Mouse (Mus musculus) small intestine, adult 2 months (tissue): Measurements from ENCODE around the gene Itpkb. TPM values are rescaled to one million over a fixed set of nuclear protein-coding genes. Genes with fewer than 3 reads are reported as not detected.
A peak's percentile ranks its signal among the peaks of the same experiment; 100 is the strongest.

Source experiments
- H3K27ac ChIP-seq: fragments of 200-500 bp; 2 replicates; pipeline ENCODE4 v1.5.1; 2012; ENCODE audit warnings: low read depth, low read length, control low read depth, inconsistent platforms; ENCODE audit not compliant: insufficient read depth
- H3K27me3 ChIP-seq: fragments of 200-500 bp; 2 replicates; pipeline ENCODE4 v1.6.1; 2012; ENCODE audit warnings: mild to moderate bottlenecking, moderate library complexity, low read length, inconsistent platforms; ENCODE audit not compliant: control insufficient read depth, insufficient read depth
- H3K36me3 ChIP-seq: fragments of 200-500 bp; 2 replicates; pipeline ENCODE4 v1.6.1; 2012; ENCODE audit warnings: mild to moderate bottlenecking, low read length, control low read depth, inconsistent platforms; ENCODE audit not compliant: control insufficient read depth, insufficient read depth
- H3K4me1 ChIP-seq: fragments of 200-500 bp; 2 replicates; pipeline ENCODE4 v1.6.1; 2012; ENCODE audit warnings: low read length, inconsistent platforms, mixed read lengths; ENCODE audit not compliant: control insufficient read depth, insufficient read depth, insufficient read length
- H3K4me3 ChIP-seq: fragments of 200-500 bp; 2 replicates; pipeline ENCODE4 v1.5.1; 2012; ENCODE audit warnings: low read depth, mild to moderate bottlenecking, control low read depth, inconsistent platforms, low read length, moderate library complexity
- CTCF ChIP-seq: fragments of 200-500 bp; IDR thresholded peaks from 2 replicates; pipeline ENCODE4 v1.5.1; 2012; ENCODE audit warnings: low read depth, mild to moderate bottlenecking, control low read depth, inconsistent platforms, low read length, moderate library complexity, mixed read lengths; ENCODE audit not compliant: insufficient replicate concordance, insufficient read length; ENCODE audit errors: extremely low read depth
- POLR2A ChIP-seq: fragments of 200-500 bp; IDR thresholded peaks from 2 replicates; pipeline ENCODE4 v1.6.1; 2012; ENCODE audit warnings: low read depth, mild to moderate bottlenecking, control low read depth, inconsistent platforms, low read length, moderate library complexity
- WGBS: fragments of 180-500 bp; shearing (Covaris S2); methylation state at CpG from one replicate; pipeline ENCODE4 v1.1.7; 2018; 5-methylcytosine and 5-hydroxymethylcytosine counted together
- polyA plus RNA-seq: library from polyadenylated mRNA; depleted of rRNA; stranded (reverse); fragments of >200 nt; gene quantifications from 2 replicates; pipeline ENCODE4 v1.2.3, GENCODE M21; 2012

Itpkb gene
- polyA plus RNA-seq, 1 experiment: 6.0 TPM

DNA sequence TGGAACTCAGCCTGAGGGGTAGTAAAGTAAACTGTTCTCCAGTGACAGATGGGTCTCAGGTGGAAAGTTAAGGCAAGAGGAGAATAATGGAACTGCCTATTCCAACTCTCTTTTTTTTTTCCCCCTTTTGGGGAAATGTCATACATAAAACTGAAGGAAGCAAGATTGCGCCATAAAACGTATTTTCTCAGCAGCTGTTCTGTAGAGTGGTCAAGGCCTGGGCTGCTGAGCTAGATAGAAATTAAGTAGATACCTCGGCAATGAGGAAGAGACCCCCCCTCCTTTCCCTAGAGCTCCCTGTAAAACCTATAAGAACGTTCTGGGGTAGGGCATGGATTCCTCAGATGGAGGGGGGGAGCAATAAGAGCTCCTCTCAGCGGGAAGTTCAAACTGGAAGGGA lies 40.5 kb upstream of the Itpkb start:
- no peak for TF ChIP-seq CTCF
- Histone ChIP-seq H3K36me3 (no peaks in the 10 kb centered on the region), H3K4me1 (peaks cover 6% of the 10 kb centered on the region; the same call in 1 of the 2 replicates), H3K27ac (no peak overlapping the region), H3K4me3 (no peak overlapping the region), H3K27me3 (no peaks in the 10 kb centered on the region)
- 69% methylated on average over 5 of the region's 5 CpGs for WGBS

DNA sequence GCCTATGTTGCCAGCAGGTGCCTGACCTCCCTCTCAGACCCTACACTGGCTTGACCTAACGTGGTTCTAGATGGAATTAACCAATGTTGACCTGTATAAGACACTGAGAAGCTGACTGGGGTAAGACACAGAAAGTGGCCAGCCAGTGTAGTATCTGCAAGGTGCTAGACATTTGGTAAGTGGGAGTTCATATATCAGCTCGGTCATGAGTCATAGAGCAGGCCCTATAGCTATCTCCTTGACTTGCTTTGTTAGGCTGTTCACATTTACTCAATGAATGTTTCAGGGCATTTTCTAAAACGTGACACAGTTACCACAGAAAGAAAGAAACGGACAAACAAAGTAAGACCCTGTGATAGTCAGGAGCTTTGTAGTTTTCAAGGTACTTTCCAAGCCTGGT lies 39.9 kb upstream of the Itpkb start:
- WGBS: 84% methylated on average over 4 of the region's 4 CpGs
- no peak overlapping the region for H3K4me3 ChIP-seq
- no peak overlapping the region for H3K27ac ChIP-seq
- H3K36me3 ChIP-seq: no peaks in the 10 kb centered on the region
- H3K4me1 ChIP-seq: peaks cover 6% of the 10 kb centered on the region; the same call in 1 of the 2 replicates
- TF ChIP-seq CTCF: no peak
- no peak for TF ChIP-seq POLR2A
- no peaks in the 10 kb centered on the region for H3K27me3 ChIP-seq

DNA sequence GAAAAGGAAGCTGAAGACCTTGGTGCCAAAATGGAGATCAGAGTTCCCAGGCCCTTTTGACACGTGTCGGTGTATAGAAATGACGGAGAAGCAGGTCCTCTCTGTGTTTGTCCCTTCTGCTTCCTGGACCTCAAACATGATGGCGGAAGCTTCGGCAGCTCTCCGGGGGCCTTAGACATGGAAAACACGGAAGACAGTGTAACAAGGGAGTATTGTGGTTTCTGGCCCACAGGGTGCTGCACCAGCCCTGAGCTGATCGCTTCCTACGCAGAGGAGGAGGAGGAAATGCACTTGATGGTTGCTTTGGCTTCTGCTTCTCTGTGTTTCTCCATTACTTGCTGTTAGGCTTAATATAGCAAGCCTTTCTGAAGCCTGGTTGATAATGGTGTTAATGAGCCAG lies 34.2 kb upstream of the Itpkb start:
- Histone ChIP-seq H3K27me3 (no peaks in the 10 kb centered on the region), H3K27ac (no peak overlapping the region), H3K4me1 (peaks cover 6% of the 10 kb centered on the region; the same call in 1 of the 2 replicates), H3K4me3 (no peak overlapping the region), H3K36me3 (no peaks in the 10 kb centered on the region)
- WGBS: 79% methylated on average over 9 of the region's 9 CpGs
- TF ChIP-seq POLR2A: no peak
- no peak for TF ChIP-seq CTCF

DNA sequence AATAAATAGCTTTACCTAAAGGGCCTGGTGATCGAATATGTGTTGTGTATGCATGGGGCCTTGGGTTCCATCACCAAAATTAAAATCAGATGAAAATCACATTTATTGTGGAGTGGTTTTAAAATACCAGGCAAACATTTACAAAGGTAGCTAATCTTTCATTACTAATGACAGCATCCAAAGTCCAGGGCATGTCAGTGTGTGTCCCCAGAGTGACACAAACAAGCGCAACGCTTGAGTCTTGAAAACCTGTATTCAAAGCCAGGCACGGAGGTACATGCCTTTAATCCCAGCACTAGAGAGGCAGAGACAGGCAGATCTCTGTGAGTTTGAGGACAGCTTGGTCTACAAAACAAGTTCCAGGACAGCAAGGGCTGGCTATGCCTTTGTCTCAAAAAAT lies 30.6 kb upstream of the Itpkb start:
- H3K27me3 ChIP-seq: no peaks in the 10 kb centered on the region
- TF ChIP-seq CTCF (no peak), POLR2A (no peak)
- H3K4me1 ChIP-seq: peaks cover 15% of the 10 kb centered on the region; the same call in 1 of the 2 replicates
- H3K4me3 ChIP-seq: no peak overlapping the region
- 59% methylated on average over 4 of the region's 4 CpGs for WGBS
- no peaks in the 10 kb centered on the region for H3K36me3 ChIP-seq
- H3K27ac ChIP-seq: no peak overlapping the region

DNA sequence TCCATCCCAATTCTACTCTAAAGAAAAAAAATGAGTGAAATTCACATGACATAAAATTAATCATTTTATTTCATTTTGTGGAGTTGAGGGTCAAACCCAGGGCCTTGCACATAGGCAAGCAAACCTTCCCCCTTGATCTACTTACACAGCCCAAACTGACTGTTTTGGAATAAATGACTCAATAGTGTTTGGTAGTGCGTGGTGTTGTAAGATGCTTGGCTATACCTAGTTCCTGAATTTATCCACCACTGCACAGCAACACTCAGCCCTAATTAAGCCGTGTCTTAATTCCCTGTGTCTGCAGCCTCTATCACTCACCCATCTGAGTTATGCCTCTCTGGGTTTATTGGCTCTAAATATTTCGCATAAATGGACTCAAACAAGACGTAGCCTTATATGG lies 30.0 kb upstream of the Itpkb start:
- 92% methylated on average over 4 of the region's 4 CpGs for WGBS
- H3K27me3 ChIP-seq: no peaks in the 10 kb centered on the region
- peaks cover 15% of the 10 kb centered on the region; the same call in 1 of the 2 replicates for H3K4me1 ChIP-seq
- no peak overlapping the region for H3K4me3 ChIP-seq
- no peak for TF ChIP-seq POLR2A
- no peak for TF ChIP-seq CTCF
- H3K36me3 ChIP-seq: no peaks in the 10 kb centered on the region
- H3K27ac ChIP-seq: no peak overlapping the region

DNA sequence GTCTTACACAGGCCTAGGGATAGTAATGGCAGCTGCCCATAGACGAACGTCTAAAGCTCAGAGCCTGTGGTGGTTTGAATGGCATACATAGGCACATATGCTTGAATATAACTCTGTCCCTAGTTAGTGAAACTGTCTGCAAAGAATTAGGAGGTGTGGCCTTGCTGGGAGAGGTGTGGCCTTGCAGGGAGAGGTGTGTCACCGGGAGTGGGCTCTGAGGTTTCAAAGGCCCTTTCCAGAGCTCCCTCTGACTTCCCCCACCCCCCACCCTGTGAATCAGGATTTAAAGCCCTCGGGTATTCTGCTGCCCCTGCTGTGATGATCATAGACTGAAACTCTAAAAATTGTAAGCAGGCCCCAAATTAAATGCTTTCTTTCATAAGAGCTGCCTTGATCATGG lies 29.3 kb upstream of the Itpkb start:
- Histone ChIP-seq H3K4me1 (peaks cover 15% of the 10 kb centered on the region; the same call in 1 of the 2 replicates), H3K36me3 (no peaks in the 10 kb centered on the region), H3K27ac (no peak overlapping the region), H3K27me3 (no peaks in the 10 kb centered on the region), H3K4me3 (no peak overlapping the region)
- 47% methylated on average over 4 of the region's 4 CpGs for WGBS
- TF ChIP-seq POLR2A (no peak), CTCF (no peak)

DNA sequence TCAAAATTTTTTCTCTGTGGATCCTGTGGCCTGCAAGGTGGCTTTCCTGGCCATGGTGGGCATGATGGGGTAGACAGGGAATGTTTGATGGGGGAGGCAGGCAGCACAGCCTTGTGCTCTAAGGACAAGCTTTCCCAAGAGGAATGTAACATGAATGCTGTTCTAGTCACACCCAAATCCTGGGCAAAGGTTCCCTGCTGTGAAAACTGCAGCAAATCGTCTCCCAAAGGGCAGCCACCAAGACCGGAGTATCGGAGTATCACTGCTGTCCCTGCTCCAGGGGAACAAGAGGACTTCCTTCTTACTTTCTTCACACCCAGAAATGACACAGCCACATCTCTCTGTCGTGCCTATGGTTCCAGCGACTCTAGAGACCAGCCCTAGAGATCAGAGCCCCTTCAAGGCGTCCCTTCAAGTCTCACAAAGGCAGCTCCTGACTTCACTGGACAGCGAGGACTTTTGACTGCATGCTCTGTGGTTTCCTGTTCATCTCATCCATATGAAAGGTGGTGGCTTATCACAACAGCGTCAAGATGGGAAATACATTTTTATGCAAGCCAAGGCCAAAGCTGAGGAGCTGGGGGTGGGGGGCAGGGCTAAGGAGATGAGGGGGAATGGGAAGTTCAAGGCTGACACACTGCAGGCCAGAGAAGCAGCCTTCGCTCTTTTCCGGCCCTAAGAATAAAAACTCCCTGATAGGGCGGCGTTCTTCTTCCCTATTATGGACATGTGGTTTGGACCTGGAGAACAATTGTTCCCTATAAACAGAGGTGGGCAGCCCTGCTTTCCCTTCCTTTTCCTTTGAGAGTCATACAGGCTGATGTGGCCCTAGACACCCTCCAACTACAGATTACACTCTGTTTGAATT lies 27.8 kb upstream of the Itpkb start:
- Histone ChIP-seq H3K27me3 (no peaks in the 10 kb centered on the region), H3K36me3 (no peaks in the 10 kb centered on the region), H3K4me3 (no peak overlapping the region), H3K4me1 (peaks cover 15% of the 10 kb centered on the region; the same call in 1 of the 2 replicates), H3K27ac (peak overlapping the region; percentile 80)
- WGBS: 36% methylated on average over 12 of the region's 12 CpGs
- TF ChIP-seq POLR2A (no peak), CTCF (no peak)
